Mouse (Mus musculus) heart, postnatal 14 days (tissue): ENCODE data around the gene Gm49354. TPM values are rescaled to one million over a fixed set of nuclear protein-coding genes. Genes with fewer than 3 reads are reported as not detected.
"Not testable (repeated sequence)": the region's sequence is repeated elsewhere in the genome, so short reads cannot be mapped to it uniquely, and the experiment has no call there.

Experiments used
- DNase-seq, 2 experiments: peaks; one replicate each; pipeline ENCODE4 v3.0.0; 2021 to 2022
- intact Hi-C: fragments of 180-260 bp; cut with DNase I; formaldehyde crosslinking; loops from one replicate; pipeline ENCODE4 v1.15.1; 2025
- total RNA-seq, 2 experiments: library from RNA; stranded (reverse); gene quantifications; 2 replicates each; pipeline ENCODE4 v1.2.3; 2021

The Gm49354 gene
- total RNA-seq, 2 experiments from 2014 or later = not detected

GRCm38 (mm10) chr13:59769296-59770163 is 12.5 kb downstream of the Gm49354 start, which contains the start of gene Isca1:
Isca1 (minus strand) TSS chr13:59769810.
- intact Hi-C loops = no loop called here
- DNase-seq = peak; percentile 99 to 100

- peak in 1 of 2 experiments; percentile 13 for DNase-seq
- intact Hi-C loops = no loop called here
Observed at GRCm38 (mm10) chr13:59768531-59768930, 13.5 kb downstream of the Gm49354 start.

DNA sequence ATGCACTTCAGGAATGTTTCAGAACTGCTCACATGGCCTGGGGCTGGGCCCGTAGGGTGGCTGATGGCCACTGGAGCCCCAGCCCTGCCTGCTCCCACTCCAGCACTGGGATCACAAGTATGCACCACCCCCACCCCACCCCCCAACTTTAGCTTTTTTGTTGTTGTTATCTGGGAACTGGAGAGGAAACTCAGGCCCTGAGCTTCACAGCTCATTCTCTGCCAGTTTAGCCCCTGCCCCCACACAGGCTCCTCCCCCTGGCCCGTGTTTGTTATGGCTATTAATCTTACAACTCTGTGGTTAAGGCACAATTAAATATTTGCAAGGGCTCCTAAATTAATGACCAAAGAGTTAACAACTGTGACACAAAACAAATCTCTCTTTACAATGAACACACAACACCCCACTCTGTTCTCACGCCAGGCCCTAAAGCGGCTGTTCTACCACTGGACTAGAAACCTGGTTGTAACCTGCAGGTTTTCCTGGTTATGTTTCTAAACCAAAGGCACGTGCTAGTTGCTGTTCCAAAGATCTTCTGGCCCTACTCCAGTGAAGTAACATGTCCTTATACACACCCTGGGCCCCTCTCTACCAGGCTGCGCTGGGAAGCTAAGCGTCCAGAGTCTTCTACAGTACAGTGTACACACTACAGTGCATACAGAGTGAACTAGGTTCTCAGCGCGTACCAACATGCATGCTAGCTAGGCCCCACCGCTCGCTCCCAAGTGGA is 15.1 kb downstream of the Gm49354 start:
- intact Hi-C loops = no loop called here
- peak in 1 of 2 experiments; percentile 23 for DNase-seq

- intact Hi-C loops = no loop called here
- no peak for DNase-seq
Observed at GRCm38 (mm10) chr13:59762791-59763190, 19.3 kb downstream of the Gm49354 start.

- DNase-seq = no peak
- intact Hi-C loops = no loop called here
Observed at GRCm38 (mm10) chr13:59756906-59757305, 25.1 kb downstream of the Gm49354 start.

DNA sequence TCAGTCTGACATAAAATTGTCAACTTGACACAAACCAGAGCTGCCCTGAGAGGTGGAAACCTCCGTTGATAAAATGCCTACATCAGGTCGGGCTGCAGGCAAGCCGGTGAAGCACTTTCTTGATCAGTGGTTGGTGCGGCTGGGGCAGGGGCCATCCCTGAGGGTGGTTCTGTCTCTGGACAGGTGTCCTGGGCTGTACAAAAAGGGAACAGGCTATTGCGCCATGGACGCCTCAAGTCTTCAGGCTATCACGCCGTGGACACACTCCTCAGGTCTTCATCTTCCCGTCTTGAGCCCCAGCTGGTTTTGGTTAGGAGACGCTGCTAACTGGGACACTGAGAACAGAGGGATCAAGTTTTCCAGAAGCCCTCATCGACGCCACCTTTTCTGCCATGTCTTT is 31.7 kb downstream of the Gm49354 start:
- no peak for DNase-seq
- intact Hi-C loops = no loop called here

DNA sequence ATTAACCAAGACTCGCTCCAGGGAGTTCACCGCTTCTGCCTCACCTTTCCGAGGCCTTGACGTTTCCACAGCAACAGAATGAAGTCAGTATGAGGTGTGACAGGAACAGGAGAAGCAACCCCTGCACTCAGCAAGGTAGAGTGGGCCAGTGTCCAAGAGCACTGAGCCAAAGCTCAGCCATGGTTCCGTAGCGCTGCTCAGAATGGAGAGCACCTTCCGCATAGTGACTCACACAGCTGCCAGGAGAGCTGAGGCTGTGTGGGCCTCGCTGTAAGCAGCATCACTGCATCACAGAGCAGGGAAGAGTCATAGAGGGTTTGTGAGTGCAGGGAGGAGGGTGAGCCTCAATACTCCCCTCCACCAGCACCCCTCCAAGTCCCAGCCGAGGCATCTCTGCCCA is 35.3 kb downstream of the Gm49354 start, which contains the start of gene 1700014D04Rik:
Gene 1700014D04Rik (minus strand): TSS at position 42 of the 400 bp plus-strand sequence.
- intact Hi-C loops = no loop called here
- no peak for DNase-seq

- intact Hi-C loops = no loop called here
- no peak for DNase-seq
Observed at GRCm38 (mm10) chr13:59746164-59746563, 35.9 kb downstream of the Gm49354 start.

- no peak for DNase-seq
Observed at GRCm38 (mm10) chr13:59745462-59745861, 36.6 kb downstream of the Gm49354 start.

GRCm38 (mm10) chr13:59741697-59742096 is 40.3 kb downstream of the Gm49354 start:
- intact Hi-C loops = no loop called here
- peak; percentile 21 to 44 for DNase-seq

More at GRCm38 (mm10) chr13:59745462-59745861, 36.6 kb downstream of the Gm49354 start:
- intact Hi-C loops = no loop called here

- intact Hi-C loops = no loop called here
- DNase-seq = peak; percentile 61
Observed at GRCm38 (mm10) chr13:59741096-59741495, 40.9 kb downstream of the Gm49354 start.

GRCm38 (mm10) chr13:59739397-59739796 is 42.6 kb downstream of the Gm49354 start:
- intact Hi-C loops = no loop called here
- no peak for DNase-seq

DNA sequence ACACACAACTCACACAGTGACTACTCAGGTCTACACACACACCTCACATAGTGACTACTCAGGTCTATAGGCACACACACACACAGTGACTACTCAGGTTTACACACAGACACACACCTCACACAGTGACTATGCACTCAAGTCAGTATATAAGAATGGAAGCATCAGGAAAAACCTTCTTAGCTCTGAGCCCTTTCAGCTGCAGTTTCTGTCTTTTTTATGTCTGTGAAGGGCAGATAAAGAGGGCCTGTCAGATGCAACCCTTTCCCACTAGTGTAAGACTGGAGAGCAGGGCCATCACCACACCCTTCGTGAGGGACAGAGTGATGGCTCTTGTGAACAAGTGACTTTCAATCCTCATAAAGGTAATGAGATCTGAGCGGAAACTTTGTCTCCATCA is 43.6 kb downstream of the Gm49354 start:
- intact Hi-C loops = no loop called here
- DNase-seq = no peak

GRCm38 (mm10) chr13:59735190-59735589 is 46.9 kb downstream of the Gm49354 start:
- intact Hi-C loops = no loop called here
- no peak for DNase-seq

DNA sequence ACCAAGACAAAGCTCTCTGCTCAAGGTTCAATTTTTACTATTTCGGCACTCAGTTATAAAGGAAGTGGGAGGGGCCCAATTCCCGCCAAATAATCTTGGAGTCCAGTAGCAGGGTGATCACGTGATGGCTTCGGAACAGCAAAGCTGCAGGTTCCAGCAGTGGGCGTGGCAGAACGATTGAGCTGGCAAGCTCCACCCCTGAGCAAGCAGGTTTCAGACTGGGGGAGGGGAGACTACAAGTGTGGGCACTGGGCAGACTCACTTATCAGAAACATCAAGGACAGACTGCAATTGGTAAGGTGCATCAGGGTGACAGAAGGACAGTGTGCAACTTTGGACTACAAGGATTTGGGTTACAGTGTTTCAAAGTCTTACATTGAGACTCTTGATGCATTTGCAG is 47.7 kb downstream of the Gm49354 start:
- DNase-seq, intact Hi-C loops: not testable (repeated sequence)

DNA sequence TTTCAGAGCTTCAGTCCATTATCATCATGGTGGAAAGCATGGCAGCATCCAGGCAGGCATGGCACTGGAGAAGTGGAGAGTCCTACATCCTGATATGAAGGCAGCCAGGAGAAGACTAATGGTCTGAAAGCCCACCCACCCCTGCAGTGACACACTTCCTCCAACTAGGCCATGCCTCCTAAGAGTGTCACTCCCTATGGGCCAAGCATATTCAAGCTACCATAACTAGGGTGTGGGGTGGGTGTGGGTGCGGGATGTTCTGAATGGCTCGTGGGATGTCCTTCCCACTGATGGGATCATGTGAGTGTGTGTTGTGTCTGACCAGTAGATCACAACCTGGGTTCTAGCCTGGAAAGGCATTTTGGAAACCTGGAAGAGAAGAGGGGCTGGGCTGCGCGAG is 48.1 kb downstream of the Gm49354 start:
- intact Hi-C loops = no loop called here
- DNase-seq = no peak

- intact Hi-C loops = no loop called here
- no peak for DNase-seq
Observed at GRCm38 (mm10) chr13:59731652-59732051, 50.4 kb downstream of the Gm49354 start, which contains the start of gene Spata31d1d. Spata31d1d (minus strand) TSS chr13:59731752.

DNA sequence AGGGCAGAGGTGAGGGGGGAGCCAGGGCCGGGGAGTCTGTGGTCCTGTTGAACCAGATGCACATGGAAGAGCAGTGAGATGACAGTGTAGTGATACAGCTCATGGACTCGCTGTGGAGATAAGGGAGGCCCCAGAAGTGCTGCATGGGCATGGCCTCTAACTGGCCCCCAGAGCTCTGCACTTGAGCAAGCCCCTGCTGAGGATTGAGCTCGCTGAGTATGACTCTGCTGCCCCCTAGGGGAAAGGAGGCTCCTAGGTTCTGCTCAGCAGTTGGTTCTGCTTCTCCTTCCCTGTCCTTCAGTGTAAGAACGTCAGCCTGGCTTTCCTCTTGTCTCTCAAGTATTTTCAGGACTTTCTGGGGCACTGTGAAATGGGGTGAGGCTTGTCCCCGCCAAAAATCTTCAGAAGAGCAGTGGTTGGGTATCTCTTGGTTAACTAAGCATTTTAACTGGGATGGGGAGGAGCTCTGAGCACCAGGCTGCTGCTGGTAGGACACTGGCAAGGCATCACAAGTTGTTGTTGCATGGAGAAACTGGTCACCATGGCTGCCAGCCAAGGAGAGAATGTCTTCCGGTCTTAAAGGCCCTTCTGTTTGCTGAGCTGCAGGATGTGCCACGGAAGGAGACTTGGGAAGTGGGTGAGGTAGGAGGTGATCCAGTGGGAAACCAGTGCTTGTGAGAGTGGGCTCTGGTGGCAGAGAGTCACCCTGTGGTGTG is 53.5 kb downstream of the Gm49354 start:
- intact Hi-C loops = loop anchor here (5.0 to 10.0 kb wide), 4 partner anchors 91 to 1084 kb away; no protein-coding TSS in a partner anchor
- DNase-seq = peak; percentile 81 to 91

DNA sequence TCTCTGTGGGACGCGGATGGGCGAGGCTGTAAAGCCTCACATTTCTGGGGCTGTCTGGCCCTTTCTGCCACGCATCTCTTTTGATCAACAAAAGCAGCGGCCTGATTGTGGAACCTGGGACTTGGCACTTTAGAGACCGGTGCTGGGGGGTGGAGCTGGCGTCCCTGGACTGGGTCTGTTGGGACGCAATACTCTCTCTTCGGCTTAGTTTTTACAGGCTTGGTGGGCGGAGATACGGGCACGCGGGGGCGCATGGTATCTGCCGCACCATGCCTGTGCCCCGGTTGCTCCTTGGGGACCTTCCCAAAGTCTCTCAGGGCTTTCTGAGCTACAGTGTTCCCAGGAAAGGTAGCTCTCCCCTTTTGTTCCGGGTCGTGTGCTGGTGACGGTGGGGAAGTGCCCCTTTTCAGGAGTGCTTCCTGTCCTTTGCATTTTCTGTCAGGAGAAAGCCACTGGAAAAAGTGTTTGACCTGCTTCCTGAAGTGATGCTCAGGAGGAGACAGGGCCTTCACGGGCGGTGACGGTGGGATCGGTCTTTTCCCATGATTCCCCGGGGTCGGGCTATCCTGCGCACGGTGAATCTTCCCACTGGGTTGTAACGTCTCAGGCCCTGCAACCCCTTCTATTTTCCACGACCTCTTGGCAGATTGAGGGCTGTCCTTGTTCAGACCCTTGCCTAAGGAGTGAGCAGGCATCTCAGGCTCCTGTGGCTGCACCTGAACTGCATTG is 55.7 kb downstream of the Gm49354 start:
- intact Hi-C loops = loop anchor here (5.0 to 10.0 kb wide), 4 partner anchors 89 to 1082 kb away; no protein-coding TSS in a partner anchor
- DNase-seq = no peak

DNA sequence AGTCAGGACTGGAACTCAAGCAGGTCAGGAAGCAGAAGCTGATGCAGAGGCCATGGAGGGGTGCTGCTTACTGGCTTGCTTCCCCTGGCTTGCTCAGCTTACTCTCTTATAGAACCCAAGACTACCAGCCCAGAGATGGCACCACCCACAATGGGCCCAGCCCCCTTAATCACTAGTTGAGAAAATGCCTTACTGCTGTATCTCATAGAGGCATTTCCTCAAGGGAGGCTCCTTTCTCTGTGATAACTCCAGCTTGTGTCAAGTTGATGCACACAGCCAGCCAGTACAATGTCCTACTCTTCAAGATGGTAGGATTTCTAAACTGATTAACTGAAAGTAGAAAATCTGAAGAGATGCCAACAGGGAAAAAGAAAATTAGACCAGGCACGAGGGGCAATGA is 60.0 kb downstream of the Gm49354 start:
- intact Hi-C loops = loop anchor here (10.0 kb wide), 1 partner anchor 1077 kb away; no protein-coding TSS in a partner anchor

More for the DNA sequence above, 60.0 kb downstream of the Gm49354 start:
- not testable (repeated sequence) for DNase-seq
